Mouse (Mus musculus): ENCODE measurements around the gene Chp2. TPM values are rescaled to one million over a fixed set of nuclear protein-coding genes. Genes with fewer than 3 reads are reported as not detected.

The Chp2 gene
- total and polyA plus RNA-seq, 3 experiments = not detected

GRCm38 (mm10) chr7:122199296-122199695, 20.0 kb upstream of the Chp2 start:
- Histone ChIP-seq H3K79me2 (ENCODE audit: control insufficient read depth, insufficient read depth, low read length, poor library complexity) (no peaks in the 10 kb centered on the region), H3K27ac (ENCODE audit: control insufficient read depth, low read depth, low read length) (no peak overlapping the region), H3K4me3 (ENCODE audit: control insufficient read depth in 1 of 2, insufficient read depth in 1 of 2, low read depth in 2 of 2, low read length in 2 of 2) (peak overlapping the region in 1 of 2 experiments; percentile 36; a peak in 1 of 4 replicates), H3K9me3 (replicated peaks; ENCODE audit: insufficient read depth, low read length) (no peaks in the 10 kb centered on the region), H3K27me3 (ENCODE audit: control insufficient read depth in 1 of 2, insufficient read depth in 2 of 2, low read length in 2 of 2) (peaks cover 2% of the 10 kb centered on the region in 2 experiments; a peak in 3 of 4 replicates), H3K9ac (ENCODE audit: control insufficient read depth, low read depth, low read length, poor library complexity, severe bottlenecking) (no peak overlapping the region), H3K36me3 (ENCODE audit: control insufficient read depth in 1 of 2, insufficient read depth in 2 of 2, low read length in 2 of 2) (peaks cover 0 to 2% of the 10 kb centered on the region in 2 experiments; a peak in 1 of 4 replicates), H3K4me1 (ENCODE audit: control insufficient read depth in 1 of 2, insufficient read depth in 2 of 2, low read length in 2 of 2) (peaks cover 0 to 4% of the 10 kb centered on the region in 2 experiments; a peak in 1 of 4 replicates)
- TF ChIP-seq SMC3 (IDR thresholded peaks at IDR 0.05; ENCODE audit: low read depth, low read length) (peak; percentile 62), BHLHE40 (IDR thresholded peaks at IDR 0.05; ENCODE audit: borderline replicate concordance, low read depth, low read length) (0 out of 2 replicates have a peak, but pooled peaks have one; percentile 4), ZNF384 (IDR thresholded peaks at IDR 0.05; ENCODE audit: low read depth, low read length) (peak; percentile 69), MXI1 (IDR thresholded peaks at IDR 0.05; ENCODE audit: low read depth, low read length) (no peak), ZC3H11A (IDR thresholded peaks at IDR 0.05; ENCODE audit: low read depth, low read length) (peak; percentile 37; the same call in 1 of the 2 replicates), GATA1 (IDR thresholded peaks at IDR 0.05; ENCODE audit: low read depth, low read length) (peak; percentile 57), RAD21 (IDR thresholded peaks at IDR 0.05; ENCODE audit: low read depth, low read length) (peak; percentile 67), SIN3A (IDR thresholded peaks at IDR 0.05; ENCODE audit: low read length) (peak; percentile 47; the same call in 1 of the 2 replicates), CTCF (IDR thresholded peaks at IDR 0.05 in 2 of 3, conservative IDR thresholded peaks at IDR 0.05 in 1 of 3; ENCODE audit: control insufficient read depth in 1 of 3, insufficient read depth in 1 of 3, low read depth in 2 of 3, low read length in 3 of 3, poor library complexity in 1 of 3, severe bottlenecking in 1 of 3) (peak; percentile 16 to 83 (median 74); a peak in 4 of 6 replicates), TAL1 (IDR thresholded peaks at IDR 0.05; ENCODE audit: low read length) (no peak), HCFC1 (IDR thresholded peaks at IDR 0.05; ENCODE audit: low read depth, low read length) (peak; percentile 49; the same call in 1 of the 2 replicates), TBP (IDR thresholded peaks at IDR 0.05; ENCODE audit: low read depth, low read length) (no peak)
- DNase-seq (ENCODE audit: low read depth, low spot score) = peak; percentile 68

GRCm38 (mm10) chr7:122203936-122204335, 15.4 kb upstream of the Chp2 start:
- H3K27ac ChIP-seq (ENCODE audit: control insufficient read depth, low read depth, low read length) = no peak overlapping the region
- peaks cover 0 to 2% of the 10 kb centered on the region in 2 experiments; a peak in 1 of 4 replicates for H3K36me3 ChIP-seq (ENCODE audit: control insufficient read depth in 1 of 2, insufficient read depth in 2 of 2, low read length in 2 of 2)
- H3K4me3 ChIP-seq (ENCODE audit: control insufficient read depth in 1 of 2, insufficient read depth in 1 of 2, low read depth in 2 of 2, low read length in 2 of 2) = no peak overlapping the region
- no peaks in the 10 kb centered on the region for H3K9me3 ChIP-seq (replicated peaks; ENCODE audit: insufficient read depth, low read length)
- H3K4me1 ChIP-seq (ENCODE audit: control insufficient read depth in 1 of 2, insufficient read depth in 2 of 2, low read length in 2 of 2) = peaks cover 0 to 4% of the 10 kb centered on the region in 2 experiments; a peak in 1 of 4 replicates
- H3K79me2 ChIP-seq (ENCODE audit: control insufficient read depth, insufficient read depth, low read length, poor library complexity) = no peaks in the 10 kb centered on the region
- H3K9ac ChIP-seq (ENCODE audit: control insufficient read depth, low read depth, low read length, poor library complexity, severe bottlenecking) = no peak overlapping the region
- H3K27me3 ChIP-seq (ENCODE audit: control insufficient read depth in 1 of 2, insufficient read depth in 2 of 2, low read length in 2 of 2) = peaks cover 4 to 15% of the 10 kb centered on the region in 2 experiments; a peak in 3 of 4 replicates
- TF ChIP-seq HCFC1 (IDR thresholded peaks at IDR 0.05; ENCODE audit: low read depth, low read length) (no peak), POLR2AphosphoS2 (IDR thresholded peaks at IDR 0.05; ENCODE audit: low read length) (no peak), KAT2A (conservative IDR thresholded peaks at IDR 0.05; ENCODE audit: low read depth, low read length) (no peak), TAL1 (IDR thresholded peaks at IDR 0.05; ENCODE audit: low read length) (no peak), MXI1 (IDR thresholded peaks at IDR 0.05; ENCODE audit: low read depth, low read length) (no peak), EP300 (IDR thresholded peaks at IDR 0.05; ENCODE audit: low read depth in 1 of 2, low read length in 2 of 2) (no peak), GATA1 (IDR thresholded peaks at IDR 0.05; ENCODE audit: low read depth, low read length) (no peak), UBTF (IDR thresholded peaks at IDR 0.05; ENCODE audit: borderline replicate concordance, insufficient read depth, low read depth, low read length) (no peak), NRF1 (IDR thresholded peaks at IDR 0.05; ENCODE audit: insufficient read depth, low read depth, low read length, poor library complexity, severe bottlenecking) (no peak), E2F4 (IDR thresholded peaks at IDR 0.05; ENCODE audit: borderline replicate concordance, low read depth, low read length) (no peak), POLR2A (IDR thresholded peaks at IDR 0.05; ENCODE audit: control insufficient read depth in 1 of 2, insufficient read depth in 1 of 2, low read depth in 1 of 2, low read length in 2 of 2, poor library complexity in 1 of 2) (no peak), MYC (IDR thresholded peaks at IDR 0.05; ENCODE audit: low read depth, low read length) (no peak), SMC3 (IDR thresholded peaks at IDR 0.05; ENCODE audit: low read depth, low read length) (no peak), MEF2A (IDR thresholded peaks at IDR 0.05; ENCODE audit: extremely low read depth, insufficient replicate concordance, low read depth, low read length, poor library complexity, severe bottlenecking) (no peak), RCOR1 (IDR thresholded peaks at IDR 0.05; ENCODE audit: low read depth, low read length) (no peak)
- no peak for DNase-seq (ENCODE audit: low read depth, low spot score)
